Mouse (Mus musculus) cerebellum, postnatal 25 days (tissue): ENCODE results near the gene Haus8.
"Not testable (repeated sequence)": the region's sequence is repeated elsewhere in the genome, so short reads cannot be mapped to it uniquely, and the experiment has no call there.

Source experiments
- DNase-seq, 2 experiments: peaks; one replicate each; pipeline ENCODE4 v3.0.0; 2021; ENCODE audit warnings: mixed read lengths in 2 of 2

Haus8 gene

DNA sequence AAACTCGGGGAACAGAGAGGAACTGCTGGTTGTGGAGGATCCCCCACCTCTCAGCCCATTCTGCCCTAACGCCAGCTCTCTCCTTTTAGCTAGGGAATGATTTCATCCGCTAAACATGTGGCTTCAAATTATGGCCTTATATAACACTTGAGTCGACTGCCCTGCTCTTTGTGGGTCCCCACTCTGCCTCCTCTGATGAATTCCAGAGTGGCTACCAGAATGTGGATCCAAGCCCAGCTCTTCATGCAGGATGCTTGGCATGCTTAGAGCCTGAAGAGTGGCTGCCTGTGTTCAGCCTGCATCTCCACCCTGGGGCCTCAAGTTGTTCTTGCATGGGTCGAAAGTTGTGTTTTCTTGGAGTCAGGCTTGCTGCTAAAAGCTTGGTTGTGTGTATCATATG is 9.9 kb upstream of the Haus8 start:
- no peak for DNase-seq

DNA sequence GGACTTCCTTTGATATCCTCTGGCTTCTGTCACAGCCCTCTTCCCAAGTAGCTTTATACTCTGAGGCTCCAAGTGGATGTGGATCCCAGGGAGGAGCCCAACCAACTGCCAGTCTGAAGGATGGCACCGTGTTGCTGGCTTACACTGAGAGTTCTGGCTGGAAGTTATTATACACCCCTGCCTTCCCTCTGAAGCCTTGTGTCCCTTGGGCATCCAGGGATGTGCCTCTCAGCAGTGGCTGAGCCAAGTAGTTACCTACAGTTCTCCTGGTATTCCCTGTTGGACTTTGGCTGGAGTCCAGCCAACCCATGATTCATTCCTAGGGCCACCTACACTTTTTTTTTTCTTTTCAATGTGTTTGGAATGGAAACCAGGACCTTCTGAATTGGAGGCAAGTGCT is 9.0 kb upstream of the Haus8 start:
- not testable (repeated sequence) for DNase-seq

DNA sequence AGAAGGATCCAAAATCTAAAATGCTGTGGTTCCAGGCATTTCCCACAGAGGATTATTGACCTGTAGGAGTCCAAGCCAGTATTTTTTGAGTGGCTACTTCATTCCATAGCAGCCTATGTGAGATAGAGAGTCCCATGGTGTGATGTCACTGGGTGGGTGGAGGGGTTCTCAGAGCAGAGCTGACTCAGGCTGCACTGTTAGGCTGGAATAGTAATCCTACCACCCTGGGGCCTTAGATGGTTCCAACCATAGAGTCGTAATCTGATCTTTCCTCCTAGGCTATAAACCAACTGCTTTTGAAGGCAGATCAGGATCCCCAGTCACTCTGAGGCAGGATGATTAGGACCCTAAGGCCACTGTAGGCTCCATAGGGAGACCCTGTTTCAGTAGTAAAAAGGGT is 6.7 kb upstream of the Haus8 start:
- DNase-seq, result not testable (repeated sequence)

DNA sequence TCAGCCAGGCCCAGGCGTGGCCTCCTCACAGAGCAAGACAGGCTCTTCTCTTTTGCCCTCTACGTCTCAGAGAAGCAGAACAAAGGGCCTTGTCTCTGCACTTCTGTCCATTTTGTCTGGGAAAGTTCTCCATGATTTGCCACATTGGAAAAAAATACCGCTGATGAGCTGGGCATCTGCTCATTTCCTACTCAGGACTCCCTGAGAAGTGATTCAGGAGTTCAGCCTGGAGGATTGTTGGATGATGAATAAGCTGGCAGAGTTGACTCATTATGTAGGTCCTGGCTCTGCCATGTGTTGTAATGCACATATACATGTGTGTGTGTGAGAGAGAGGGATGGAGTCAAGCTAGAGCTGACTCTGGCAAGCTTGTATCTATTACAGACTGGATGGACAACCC is 3.4 kb upstream of the Haus8 start:
- no peak for DNase-seq

DNA sequence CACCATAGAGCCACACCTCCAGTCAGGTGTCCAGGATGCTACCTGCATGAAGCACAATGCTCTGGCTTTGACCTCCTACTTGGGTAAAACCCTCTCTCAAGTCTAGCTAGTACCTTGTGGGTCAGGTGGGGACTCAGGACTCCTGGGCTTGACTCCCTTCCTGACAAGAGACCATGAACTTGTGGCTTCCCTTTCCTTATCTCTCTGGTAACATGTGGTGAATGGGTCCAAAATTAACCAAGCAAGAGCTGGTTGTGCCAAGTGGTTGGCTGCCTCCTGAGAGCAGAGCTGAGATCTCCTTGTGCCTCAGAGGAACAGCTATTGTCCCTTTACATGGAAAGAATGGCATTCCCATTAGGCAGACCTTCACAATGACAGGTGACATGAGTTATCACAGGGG is 1.7 kb upstream of the Haus8 start:
- no peak for DNase-seq

DNA sequence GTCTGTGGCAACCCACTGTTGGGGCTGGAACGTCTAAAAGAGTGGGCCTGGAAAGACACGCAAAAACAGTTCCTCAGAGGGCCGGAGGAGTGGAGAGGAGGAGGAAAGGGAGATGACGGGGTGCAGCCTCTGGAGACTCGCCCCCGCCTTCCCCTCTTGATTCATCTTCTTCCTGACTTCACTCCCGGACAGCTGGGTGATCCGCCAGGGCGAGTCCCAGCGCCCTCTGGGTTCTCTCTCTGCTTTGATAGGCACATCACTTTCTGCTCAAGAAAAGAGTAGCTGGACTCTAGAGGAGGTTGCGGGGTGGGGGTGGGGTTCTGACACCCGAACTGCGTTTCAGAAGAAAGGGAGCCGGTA is 397 bp upstream of the Haus8 start:
- peak in 1 of 2 experiments; percentile 47 for DNase-seq

DNA sequence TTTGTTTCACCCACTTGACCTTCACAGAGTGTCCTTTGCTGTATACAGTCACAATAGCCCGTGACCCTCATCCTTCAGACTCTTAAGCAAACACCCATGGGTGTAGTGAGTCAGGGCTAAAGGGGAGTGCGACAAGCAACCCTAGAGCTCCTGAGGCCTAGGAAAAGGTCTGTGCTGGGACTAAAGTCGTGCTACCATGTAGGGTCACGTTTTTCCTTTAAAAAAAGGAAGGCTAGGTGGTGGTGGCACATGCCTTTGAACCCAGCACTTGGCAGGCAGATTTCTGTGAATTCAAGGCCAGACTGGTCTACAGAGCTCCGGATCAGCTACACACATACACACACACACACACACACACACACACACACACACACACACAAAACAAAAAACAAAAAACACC is 1.1 kb downstream of the Haus8 start:
- DNase-seq, result no peak

DNA sequence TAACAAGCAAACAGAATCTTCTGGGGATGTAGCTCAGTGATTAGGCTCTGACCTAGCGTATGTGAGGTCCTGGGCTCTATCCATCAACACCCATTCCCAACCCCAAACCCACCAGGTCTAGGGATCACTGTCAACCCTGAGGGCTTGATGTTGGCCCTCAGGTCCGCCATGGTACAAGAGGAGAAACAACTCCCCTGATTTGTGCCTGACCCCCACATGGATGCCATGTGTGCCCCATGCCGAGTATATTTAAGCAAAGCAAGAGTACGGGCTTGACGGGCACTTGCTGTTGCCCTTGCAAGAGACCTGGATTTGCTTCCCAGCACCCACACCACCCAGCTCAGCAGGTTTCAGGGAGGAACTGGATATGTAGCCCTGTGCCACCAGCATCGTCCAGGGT is 4.4 kb downstream of the Haus8 start:
- not testable (repeated sequence) for DNase-seq

DNA sequence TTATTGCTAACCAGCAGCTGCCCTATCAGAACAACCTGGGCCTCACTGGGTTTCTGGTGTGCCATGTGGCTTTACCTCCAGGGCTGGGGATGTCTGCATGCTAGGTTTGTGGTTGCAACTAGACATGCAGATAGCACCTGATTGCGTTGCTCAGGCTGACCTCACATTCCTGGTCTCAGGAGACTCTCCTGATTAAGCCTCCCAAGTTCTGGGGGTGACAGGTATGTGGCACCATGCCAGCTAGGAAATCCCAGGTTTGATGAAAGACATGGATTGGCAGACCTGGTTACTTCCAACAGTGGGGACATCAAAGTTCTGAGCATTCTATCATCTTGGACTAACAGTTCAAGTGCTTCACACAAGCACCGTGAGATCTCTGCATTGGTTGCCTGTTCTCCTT is 5.0 kb downstream of the Haus8 start:
- no peak for DNase-seq

DNA sequence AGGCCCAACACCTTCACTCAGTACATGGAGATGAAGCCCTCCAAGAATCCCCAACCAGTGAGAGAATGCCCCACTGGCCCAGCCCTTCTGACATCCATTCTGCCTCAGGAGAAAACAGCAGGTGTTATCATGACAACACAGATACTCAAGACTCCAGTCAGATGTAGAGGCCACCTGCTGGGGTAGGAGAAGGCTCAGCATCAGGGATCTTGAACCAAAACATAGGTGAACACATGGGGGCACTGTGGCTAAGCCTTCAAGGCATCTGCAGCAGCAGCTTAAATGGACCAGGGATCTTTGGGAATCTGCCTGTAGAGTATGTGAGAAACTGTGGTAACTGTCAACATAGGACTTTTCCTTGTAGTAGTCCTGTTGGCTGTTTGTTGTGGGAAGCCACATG is 11.5 kb downstream of the Haus8 start:
- no peak for DNase-seq

DNA sequence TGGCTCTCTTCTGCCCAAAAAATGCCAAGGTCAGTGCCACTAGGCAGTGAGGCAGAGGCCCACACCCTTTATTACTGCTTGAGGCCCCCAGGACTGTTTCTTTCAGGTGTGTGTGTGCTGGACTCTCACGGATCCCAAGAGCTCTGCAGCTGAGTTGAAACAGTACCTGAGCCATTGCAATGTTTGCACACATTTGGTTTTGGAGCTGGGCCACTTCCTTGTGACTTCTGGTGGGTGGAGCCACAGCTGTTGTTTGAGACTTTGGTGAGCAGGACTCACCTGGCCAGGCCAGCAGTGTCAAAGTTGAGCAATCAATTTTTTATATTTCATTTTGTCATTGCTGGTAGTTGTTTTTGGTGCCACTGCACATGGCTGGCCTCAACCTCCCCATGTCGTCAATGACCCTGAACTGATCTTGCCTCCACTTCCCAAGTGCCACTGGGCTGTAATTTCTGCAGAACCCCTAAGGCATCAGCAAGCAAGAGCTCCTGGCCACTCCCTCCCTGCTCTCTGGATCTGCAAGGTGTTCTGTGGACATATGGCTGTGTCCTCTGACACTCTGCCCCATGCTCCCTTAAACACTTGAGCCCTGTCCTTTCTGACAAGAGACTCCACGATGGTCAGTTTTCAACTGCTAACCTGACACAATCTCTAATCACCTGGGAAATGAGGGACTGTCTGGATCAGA is 16.0 kb downstream of the Haus8 start:
- DNase-seq, result no peak

DNA sequence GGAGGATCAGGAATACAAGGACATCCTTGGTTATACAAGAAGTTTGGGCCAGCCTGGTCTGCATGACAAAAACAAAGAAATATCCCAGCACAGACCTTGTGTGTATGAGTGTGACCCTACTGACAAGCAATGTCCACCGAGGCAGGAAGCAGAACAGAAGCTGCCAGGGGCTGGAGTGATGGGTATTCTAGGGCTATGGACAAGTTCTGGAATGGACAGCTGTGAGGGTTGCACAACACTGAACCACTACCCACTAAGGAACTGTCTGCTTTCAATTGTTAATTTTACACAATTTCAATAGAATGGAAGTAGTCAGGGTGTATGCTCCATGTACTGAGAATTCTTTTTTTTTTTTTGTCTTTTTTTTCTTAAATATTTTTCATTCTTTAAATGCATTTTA is 24.5 kb downstream of the Haus8 start:
- no peak for DNase-seq

DNA sequence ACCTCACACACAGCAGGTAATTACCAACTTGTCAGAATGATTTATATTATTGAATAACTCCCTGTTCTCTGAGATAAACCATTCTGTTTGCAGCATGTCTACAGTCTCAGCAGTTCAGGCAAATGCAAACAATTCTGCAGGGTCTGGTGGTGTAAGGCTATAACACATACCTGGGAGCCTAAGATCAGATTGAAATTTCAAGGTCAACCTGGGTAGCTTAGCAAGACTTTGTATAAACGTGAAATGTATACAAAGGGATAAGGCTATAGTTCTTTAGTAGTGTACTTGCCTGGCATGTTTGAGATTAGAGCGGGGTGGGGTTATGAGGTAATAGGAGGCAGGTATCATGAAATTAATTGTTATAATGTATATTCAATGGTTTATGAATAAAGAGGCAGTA is 30.0 kb downstream of the Haus8 start:
- no peak for DNase-seq

DNA sequence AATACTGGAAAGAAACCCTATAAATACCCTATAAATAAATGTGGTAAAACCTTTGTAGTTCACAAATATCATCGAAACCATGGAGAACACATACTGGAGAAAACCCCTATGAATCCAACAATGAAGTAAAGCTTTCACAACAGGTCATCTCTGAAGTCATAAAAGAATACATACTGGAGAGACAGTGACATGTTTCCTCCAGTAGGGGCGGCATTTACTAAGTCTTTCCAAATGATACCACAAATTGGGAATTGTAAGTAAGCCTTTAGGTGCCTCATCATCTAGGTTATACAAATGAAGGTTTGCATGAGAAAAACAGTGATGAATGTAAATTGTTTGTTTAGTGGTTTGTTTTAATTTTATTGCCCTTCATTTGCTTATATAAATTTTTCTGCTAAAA is 48.2 kb downstream of the Haus8 start:
- peak in 1 of 2 experiments; percentile 13 for DNase-seq

DNA sequence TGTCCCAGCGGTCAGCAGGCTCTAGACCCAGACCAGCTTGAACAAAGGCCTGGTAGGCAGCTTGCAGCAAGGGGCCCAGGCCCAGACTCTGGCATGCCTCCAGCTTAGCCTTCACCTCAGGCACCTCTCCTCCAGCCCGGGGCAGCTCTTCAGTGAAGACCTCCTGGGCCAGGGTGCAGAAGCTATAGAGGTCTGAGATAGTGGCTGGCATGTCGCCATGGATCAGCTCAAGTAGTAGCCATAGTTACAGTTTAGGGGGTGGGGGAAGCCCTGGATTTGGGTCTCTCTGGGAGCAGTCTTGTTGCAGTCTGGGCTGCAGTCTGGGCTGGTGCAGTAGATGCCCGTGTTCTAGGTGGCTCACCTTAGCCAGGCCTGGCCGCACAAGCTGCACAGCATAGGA is 58.5 kb downstream of the Haus8 start:
- not testable (repeated sequence) for DNase-seq

DNA sequence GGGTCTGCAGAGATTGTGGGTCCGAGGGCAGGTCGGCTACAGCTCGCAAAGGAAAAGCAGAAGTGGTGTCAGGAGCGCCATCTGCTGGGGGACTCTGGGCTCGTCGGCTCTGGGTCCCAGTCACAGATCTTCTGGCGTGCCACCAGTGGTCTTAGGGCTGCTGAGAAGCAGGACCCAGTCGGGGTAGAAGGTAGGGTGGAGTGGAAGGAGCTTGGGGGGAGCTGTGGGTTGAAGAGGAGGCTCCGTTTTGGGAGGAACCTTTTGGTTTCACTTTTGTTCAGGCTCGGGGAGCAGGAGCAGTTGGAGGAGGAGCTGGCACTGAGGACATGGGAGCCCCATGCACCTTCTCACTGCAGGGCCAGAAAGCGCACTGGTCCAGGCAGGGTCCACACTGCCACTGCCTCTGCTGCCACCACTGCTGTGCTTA is 67.2 kb downstream of the Haus8 start:
- peak; percentile 18 to 59 for DNase-seq
